Mouse (Mus musculus) thymus, postnatal 10 days (tissue): Measurements from ENCODE around the gene Ces1d.

Source experiments
- DNase-seq, 2 experiments: peaks; one replicate each; pipeline ENCODE4 v3.0.0; 2021; ENCODE audit warnings: low spot score in 2 of 2

Ces1d gene

DNA sequence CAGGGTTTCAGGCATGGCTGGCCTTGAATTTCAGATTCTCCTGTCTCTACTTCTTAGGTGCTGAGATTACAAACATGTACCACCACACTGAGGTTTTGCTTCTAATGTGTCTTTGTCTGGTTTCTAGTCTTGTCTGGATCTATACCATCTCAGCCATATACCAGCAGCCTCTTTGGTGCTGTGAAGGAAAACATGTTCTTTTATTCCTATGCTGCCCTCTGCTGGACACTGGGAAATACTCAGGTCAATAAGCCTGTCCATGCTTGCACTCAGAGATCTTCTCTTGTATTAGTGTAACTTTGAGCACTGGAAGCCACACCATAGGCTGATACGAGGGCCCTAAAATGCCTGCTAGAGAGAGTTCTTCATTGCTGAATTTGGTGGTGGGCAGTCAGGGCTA is 56.9 kb downstream of the Ces1d start:
- DNase-seq = peak in 1 of 2 experiments; percentile 3

DNA sequence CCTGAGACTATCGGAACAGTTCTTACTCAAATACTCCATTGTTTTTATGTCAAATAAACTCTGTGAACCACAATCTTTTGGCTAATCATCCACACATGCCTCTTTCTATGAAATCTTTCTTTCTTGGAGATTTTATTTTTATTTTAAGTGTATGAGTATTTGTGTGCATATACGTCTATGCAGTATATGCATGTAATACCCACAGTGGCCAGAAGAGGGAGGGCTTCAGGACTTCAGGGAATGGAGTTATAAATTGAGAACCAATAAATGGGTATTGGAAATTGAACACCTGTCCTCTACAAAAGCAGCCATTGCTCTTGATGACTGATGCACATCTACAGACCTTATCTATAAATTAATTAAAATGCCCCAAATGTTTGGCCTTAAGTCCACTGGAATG is 65.4 kb downstream of the Ces1d start:
- no peak for DNase-seq

DNA sequence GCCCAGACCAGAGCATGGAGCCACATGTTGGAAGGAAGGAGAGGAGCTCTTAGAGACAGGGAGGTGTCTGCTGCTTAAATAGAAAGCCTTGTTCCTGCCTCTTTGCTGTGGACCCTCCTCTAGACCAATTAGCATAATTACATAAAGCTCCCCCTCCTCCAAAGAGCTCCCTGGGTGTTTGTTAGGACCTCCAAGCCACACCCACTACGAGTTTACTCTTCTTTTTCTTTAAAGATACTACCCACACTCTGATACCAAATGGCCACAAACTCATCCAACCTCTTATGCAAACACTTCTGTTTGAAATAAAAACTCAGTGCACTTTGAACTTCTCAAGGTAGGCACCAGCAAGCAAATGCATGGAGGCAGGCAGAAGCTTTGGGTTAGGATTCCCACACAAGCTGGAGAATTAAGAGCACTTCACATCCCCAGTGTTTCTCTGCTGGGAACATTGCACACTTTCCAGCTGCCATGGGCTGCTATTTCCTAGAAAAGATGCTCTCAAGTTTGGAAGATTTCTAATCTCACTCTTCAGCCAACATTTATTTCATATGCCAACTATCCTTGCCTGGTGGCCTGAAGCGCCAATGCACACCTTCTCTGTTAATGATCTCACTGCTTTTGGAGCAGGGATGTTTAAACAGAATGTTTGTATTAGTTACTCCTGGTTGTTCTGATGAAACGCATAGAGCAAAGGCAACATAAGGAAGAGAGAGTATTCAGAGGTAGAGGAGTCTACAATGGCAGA is 66.2 kb downstream of the Ces1d start, which contains the start of gene Ces1c:
Ces1c (minus strand) TSS at position 51 of the 748 bp plus-strand sequence.
- DNase-seq = no peak

DNA sequence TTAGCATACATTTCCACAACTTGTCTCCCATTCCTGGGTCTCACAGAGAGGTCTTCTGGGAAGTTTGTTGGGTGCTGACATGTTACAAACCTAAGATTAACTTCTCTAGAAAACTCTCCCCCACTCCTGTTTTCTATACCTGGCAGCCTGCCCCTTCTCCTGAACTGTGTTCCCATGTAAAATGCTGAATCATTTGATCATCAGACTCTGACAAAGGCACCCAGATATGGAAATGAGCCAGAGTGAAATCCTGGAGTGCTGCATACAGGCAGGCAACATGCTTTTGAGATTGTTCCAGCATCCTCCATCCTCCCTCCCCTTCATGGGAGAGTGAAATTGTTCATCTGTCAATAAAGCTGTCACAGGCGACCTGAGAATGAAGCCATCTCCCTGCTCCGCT is 71.2 kb downstream of the Ces1d start:
- no peak for DNase-seq

DNA sequence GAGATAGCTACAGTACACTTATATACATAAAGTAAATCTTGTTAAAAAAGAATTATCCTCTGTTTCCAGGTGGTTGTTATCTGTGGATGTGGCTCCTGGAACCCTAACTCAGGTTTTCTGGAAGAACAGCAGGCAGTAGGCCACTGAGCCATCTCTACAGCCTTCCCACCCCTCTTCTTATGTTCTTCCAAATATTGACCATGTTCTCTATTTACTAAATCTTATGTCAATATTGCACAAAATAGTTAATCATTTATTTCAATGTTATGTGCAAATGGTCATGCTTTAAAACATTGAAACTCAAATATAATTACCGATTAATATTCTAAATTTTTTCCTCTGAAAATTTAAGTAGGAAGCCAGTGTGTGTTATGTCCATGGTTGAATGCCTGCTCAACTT is 75.6 kb downstream of the Ces1d start:
- DNase-seq = no peak
